Mouse (Mus musculus) hindbrain, embryonic 16.5 days (tissue): ENCODE data around the gene Ccl28. TPM values are rescaled to one million over a fixed set of nuclear protein-coding genes. Genes with fewer than 3 reads are reported as not detected.

ENCODE experiments used
- ATAC-seq: fragments of 200-750 bp; cut with Nextera tagmentation; 2 replicates; pipeline ENCODE4 v1.8.0; 2017; ENCODE audit warnings: moderate TSS enrichment, moderate library complexity
- H3K27ac ChIP-seq: fragments of 300-500 bp; sonication (generic); 2 replicates; pipeline ENCODE4 v1.5.1; 2014; ENCODE audit warnings: low read depth, mild to moderate bottlenecking, control low read depth, low read length, moderate library complexity
- H3K27me3 ChIP-seq: fragments of 300-500 bp; sonication (generic); replicated peaks from 2 replicates; pipeline ENCODE4 v1.6.1; 2014; ENCODE audit warnings: low read length; ENCODE audit not compliant: control insufficient read depth, insufficient read depth
- H3K36me3 ChIP-seq: fragments of 300-500 bp; sonication (generic); 2 replicates; pipeline ENCODE4 v1.6.1; 2014; ENCODE audit warnings: mild to moderate bottlenecking, low read length, moderate library complexity, mixed read lengths; ENCODE audit not compliant: control insufficient read depth, insufficient read depth
- H3K4me1 ChIP-seq: fragments of 300-500 bp; sonication (generic); 2 replicates; pipeline ENCODE4 v1.6.1; 2014; ENCODE audit warnings: low read depth, low read length; ENCODE audit not compliant: control insufficient read depth, insufficient read depth
- H3K4me2 ChIP-seq: fragments of 300-500 bp; sonication (generic); 2 replicates; pipeline ENCODE4 v1.6.1; 2014; ENCODE audit warnings: mild to moderate bottlenecking, low read length, control low read depth, moderate library complexity
- H3K4me3 ChIP-seq: fragments of 300-500 bp; sonication (generic); 2 replicates; pipeline ENCODE4 v1.5.1; 2014; ENCODE audit warnings: mild to moderate bottlenecking, low read length, control low read depth, moderate library complexity
- H3K9ac ChIP-seq: fragments of 300-500 bp; sonication (generic); 2 replicates; pipeline ENCODE4 v1.6.1; 2014; ENCODE audit warnings: low read depth, mild to moderate bottlenecking, control low read depth, low read length, moderate library complexity
- H3K9me3 ChIP-seq: fragments of 300-500 bp; sonication (generic); 2 replicates; pipeline ENCODE4 v1.6.1; 2014; ENCODE audit warnings: mild to moderate bottlenecking, low read length, moderate library complexity; ENCODE audit not compliant: control insufficient read depth
- WGBS: fragments of 180-500 bp; shearing (Covaris S2); extraction: QIAGEN DNeasy Blood & Tissue Kit; methylation state at CpG from one replicate; pipeline ENCODE4 v1.1.7; 2014; 5-methylcytosine and 5-hydroxymethylcytosine counted together
- polyA plus RNA-seq: library from polyadenylated mRNA; unstranded; fragments of >200 nt; fragmentation: Nextera tagmentation; extraction: Ambion mirVana; gene quantifications from 2 replicates; pipeline ENCODE4 v1.2.1, GENCODE M21; 2015

Ccl28 gene
- polyA plus RNA-seq, 1 experiment from 2014 or later, result 0.46 TPM

GRCm38 (mm10) chr13:119696496-119696895 is 72.9 kb downstream of the Ccl28 start:
- peaks cover 36% of the 10 kb centered on the region for H3K4me1 ChIP-seq
- H3K4me3 ChIP-seq, result no peak overlapping the region
- no peaks in the 10 kb centered on the region for H3K9me3 ChIP-seq
- H3K36me3 ChIP-seq, result peaks cover 15% of the 10 kb centered on the region
- no peak for ATAC-seq
- 64% methylated on average over 1 of the region's 1 CpGs for WGBS
- no peak overlapping the region for H3K9ac ChIP-seq
- H3K4me2 ChIP-seq, result no peak overlapping the region
- H3K27me3 ChIP-seq, result no peaks in the 10 kb centered on the region
- H3K27ac ChIP-seq, result no peak overlapping the region

GRCm38 (mm10) chr13:119698436-119698835 is 74.8 kb downstream of the Ccl28 start:
- no peak for ATAC-seq
- Histone ChIP-seq H3K4me3 (no peak overlapping the region), H3K27me3 (no peaks in the 10 kb centered on the region), H3K9ac (no peak overlapping the region), H3K27ac (no peak overlapping the region), H3K36me3 (peaks cover 25% of the 10 kb centered on the region), H3K4me1 (peaks cover 23% of the 10 kb centered on the region), H3K4me2 (no peak overlapping the region), H3K9me3 (no peaks in the 10 kb centered on the region)
- WGBS, result 88% methylated on average over 4 of the region's 4 CpGs

Other genes with a start within 250 kb of the Ccl28 start
- gene Paip1, start 195.2 kb upstream of the Ccl28 start, polyA plus RNA-seq, result 127 and 130 TPM in 2 replicates
- gene 4833420G17Rik, start 161.1 kb upstream of the Ccl28 start, polyA plus RNA-seq, result 65.9 and 75.3 TPM in 2 replicates
- 3.1 and 4.0 TPM in 2 replicates for gene Tmem267, start 135.8 kb upstream of the Ccl28 start, polyA plus RNA-seq
- 1.4 and 1.6 TPM in 2 replicates for gene 3110070M22Rik, start 135.4 kb upstream of the Ccl28 start, polyA plus RNA-seq
- gene Hmgcs1, start 66.6 kb downstream of the Ccl28 start, polyA plus RNA-seq, result 567 and 577 TPM in 2 replicates
- gene Nim1k, start 132.1 kb downstream of the Ccl28 start, polyA plus RNA-seq, result 6.7 and 7.5 TPM in 2 replicates
- gene Zfp131, start 167.1 kb downstream of the Ccl28 start, polyA plus RNA-seq, result 26.9 and 27.1 TPM in 2 replicates
- gene AF067063, start 206.4 kb downstream of the Ccl28 start, polyA plus RNA-seq, result not detected in 2 replicates
- gene D13Ertd608e, start 212.2 kb downstream of the Ccl28 start, polyA plus RNA-seq, result not detected in 2 replicates